Mouse (Mus musculus) adrenal gland, postnatal 36 days (tissue): ENCODE results near the gene Apbb1ip. TPM values are rescaled to one million over a fixed set of nuclear protein-coding genes. Genes with fewer than 3 reads are reported as not detected.

Source experiments
- DNase-seq, 2 experiments: peaks; one replicate each; pipeline ENCODE4 v3.0.0; 2021; ENCODE audit warnings: mixed read lengths in 1 of 2
- total RNA-seq, 2 experiments: library from RNA; stranded (reverse); gene quantifications; 2 replicates each; pipeline ENCODE4 v1.2.3; 2021

Apbb1ip gene
- total RNA-seq, 2 experiments from 2014 or later: 2.5 to 4.1 TPM

DNA sequence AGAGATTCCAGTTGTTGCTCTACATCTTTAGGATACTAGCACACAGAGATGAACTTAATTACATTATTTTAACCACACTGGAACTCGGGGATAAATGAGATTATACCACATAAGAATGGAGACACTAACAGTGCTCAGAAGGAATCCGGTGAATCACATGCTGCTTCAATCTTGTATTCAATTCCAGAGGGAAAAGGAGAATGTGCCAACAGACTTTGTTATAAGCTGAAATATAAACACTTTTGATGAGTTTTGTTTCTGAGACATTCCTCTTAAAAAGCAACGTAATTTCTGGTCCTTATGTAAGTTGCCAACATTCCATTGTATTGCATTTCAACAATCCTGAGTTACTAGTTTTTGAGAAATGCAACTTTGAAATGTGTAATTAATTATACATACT is 1.8 kb downstream of the Apbb1ip start:
- DNase-seq: no peak

DNA sequence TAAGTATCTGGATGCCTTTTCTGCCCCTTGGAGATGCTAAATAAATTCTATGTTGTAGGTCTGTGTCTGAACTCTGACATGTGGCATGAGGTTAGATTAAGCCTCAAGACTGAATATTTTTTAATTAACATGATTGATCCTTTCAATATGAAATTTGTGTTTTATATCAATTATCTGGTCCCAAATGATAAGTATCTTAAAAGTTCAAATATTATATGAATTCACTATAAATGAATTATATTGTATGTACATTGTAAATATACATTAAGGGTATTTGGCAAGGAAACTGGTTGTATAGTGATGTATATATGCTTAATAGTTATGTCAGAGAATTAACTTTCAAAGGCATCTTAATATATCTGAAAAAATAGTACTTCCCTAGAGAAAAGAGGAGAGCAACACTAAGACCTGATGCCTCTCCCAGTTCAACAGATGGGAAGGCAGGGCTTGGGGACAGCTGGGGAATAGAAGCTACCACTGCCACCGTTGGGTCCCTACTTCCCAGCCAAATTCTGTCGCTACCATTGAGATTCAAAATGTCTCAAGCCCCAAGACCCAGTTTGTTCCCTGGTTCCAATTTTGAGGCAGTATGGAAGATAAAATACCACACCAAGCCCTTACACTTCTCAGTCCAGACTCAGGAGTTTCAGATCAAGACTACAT is 2.8 kb downstream of the Apbb1ip start:
- no peak for DNase-seq

DNA sequence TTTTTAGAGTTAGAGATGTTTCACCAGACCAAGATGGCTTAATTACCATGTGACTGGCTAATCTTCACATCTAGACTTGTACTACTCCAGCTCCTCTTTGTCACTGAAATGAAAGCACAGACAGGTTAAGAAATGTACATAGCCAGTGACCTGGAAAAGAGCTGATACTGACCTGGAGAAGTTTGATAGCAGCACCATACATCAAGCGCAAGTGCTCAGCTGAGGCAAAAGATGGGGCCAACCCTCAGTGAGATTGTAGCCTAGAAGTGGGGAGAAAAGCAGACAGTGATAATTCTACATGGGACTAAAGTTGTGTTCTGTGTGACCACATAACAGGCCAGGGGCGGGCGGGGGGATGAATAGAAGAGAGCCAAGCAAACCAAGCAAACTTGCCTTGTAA is 3.9 kb downstream of the Apbb1ip start:
- DNase-seq: no peak

DNA sequence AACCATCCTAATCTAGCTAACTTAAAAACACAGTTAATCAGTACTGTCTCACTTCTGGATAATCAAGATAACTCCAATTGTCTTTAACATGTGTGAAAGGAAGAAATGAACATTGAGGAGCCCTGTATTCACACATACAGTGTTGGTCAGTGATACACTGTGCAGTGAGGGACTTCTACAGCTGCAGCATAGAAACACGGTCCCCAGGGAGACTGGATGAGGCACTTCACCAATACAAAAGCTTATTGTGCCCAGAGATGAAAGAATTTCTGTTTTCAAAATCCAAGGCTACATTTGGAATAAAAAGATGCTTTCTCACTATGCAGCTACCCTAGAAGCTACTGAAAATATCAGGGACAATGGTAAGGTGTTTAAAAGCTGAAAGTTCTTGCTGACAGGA is 7.0 kb downstream of the Apbb1ip start:
- DNase-seq: no peak

DNA sequence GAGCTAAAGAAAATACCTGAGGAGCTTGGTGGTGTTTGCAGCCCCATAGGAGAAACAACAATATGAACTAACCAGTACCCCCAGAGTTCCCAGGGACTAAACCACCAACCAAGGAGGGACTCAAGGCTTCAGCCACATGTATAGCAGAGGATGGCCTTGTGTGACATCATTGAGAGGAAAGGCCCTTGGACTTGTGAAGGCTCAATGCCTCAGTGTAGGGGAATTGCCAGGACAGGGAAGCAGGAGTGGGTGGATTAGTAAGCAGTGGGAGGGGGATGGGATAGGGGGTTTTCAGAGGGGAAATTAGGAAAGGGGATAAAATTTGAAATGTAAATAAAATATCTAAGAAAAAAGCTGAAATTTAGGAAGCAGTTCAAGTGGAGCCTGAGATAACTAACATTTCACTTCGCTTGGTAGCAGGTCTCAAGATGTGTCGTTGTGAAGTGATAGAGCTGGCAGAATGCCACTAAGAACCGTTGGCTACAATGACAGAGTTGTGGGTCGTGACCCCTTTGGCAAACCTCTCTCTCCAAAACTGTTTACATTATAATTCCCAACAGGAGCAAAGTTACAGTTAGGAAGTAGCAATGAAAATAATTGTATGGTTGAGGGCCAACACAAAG is 7.6 kb downstream of the Apbb1ip start:
- DNase-seq: no peak

DNA sequence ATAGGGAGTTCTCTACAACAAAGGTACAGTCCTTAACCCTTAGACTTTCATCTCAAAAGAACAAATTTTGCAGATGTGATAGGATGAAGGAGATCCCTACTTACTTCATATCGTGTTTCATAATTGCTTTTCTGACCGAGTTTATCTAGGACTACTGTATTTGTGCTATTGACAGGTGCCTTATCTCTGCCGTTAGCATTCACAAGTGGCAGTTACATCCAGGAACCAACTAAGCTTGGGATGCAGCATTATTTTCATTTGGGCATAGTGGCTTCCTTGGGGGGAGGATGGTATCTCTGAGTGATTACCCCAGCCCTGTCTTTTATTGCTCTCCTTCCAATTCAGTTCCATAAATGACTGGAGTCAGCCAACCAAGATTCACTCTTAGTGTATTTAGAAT is 8.2 kb downstream of the Apbb1ip start:
- DNase-seq: no peak

DNA sequence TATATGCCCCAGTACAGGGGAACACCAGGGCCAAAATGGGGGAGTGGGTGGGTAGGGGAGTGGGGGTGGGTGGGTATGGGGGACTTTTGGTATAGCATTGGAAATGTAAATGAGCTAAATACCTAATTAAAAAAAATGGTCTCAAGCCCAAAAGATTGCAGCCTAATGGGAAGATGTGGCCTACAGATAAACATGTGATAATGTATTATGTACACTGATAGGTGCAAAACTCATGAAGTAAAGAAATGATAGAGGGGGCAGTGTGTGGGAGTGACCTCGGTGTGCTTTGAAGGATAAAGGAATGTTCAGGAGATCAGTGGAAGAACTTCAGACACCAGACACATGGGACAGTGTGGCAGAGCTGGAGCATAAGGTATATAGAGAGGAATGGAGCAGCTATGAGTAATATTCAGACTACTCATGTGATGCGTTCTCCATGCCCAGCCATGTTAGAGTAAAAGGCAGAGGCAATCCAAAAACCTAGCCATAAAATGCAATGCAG is 9.3 kb downstream of the Apbb1ip start:
- no peak for DNase-seq

DNA sequence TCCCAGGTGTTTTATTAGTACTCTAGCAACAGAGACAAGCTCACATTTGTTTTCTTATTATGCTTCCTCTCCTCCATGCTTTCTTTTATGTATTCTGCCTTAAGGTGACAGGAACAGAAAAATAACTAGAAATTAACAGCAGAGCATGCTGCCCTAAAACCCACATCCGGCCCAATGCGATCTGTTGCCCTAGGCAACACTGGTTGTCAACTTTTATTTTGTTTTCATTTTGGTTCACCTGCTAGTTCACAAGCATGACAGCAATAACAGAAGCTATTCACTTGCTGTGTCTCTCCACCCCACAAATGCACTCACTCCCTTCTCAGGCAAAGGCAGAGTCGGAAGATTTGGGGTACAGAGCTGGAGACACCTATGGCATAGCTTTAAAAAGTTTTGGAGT is 10.3 kb downstream of the Apbb1ip start:
- DNase-seq: no peak

DNA sequence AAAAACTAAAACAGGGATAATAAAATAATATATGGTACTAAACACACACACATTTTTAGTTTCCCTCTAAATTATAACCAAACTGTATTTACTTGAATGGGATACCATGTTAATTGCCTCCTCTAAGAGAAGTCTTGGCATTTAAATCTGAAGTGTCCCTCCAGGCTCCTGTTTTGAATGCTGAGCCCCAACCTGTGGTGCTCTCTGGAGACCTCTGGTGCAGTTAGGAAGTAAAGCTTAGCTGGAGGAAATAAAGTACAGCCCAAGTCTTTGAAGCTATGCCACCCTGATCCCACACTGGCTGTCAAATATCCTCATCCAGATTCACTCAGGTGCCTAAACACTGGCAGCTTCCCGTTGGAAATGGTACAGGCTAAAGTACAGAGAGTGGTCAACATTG is 10.9 kb downstream of the Apbb1ip start:
- no peak for DNase-seq

DNA sequence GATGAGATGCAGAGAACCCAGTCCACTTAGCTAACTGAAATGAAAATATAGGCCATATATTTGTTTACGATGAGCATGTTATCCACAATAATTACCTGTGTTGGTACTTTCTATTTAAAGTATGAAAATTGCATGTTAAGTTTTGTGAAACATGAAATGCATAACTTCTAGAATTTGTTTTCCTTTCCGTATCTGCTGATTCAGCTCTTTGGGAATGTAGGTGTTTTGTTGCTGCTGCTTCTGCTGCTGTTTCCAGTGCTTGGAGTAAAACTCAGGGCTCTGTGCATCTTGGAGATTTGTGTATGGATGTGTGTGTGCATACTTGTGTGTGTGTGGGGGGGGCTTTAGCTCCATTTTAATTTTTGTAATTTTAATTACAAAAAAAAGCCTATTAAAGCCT is 14.8 kb downstream of the Apbb1ip start:
- no peak for DNase-seq

DNA sequence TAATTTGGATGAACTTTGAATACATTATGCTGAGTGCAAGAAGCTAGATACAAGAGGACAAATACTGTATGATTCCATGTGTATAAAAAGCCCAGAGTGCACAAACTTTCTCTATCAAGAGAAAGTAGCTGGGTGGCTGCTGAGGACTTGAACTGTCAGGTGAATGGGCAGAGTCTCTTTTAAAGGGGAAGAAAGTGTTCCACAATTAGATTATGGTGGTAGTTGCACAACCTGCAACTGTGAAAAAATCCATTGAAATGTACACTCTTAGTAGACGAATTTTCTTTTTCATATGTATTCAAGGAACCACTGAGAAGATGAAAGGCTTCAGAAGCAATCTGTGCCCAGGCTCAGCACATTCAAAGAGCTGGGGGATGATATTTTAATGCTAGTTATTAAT is 15.7 kb downstream of the Apbb1ip start:
- DNase-seq: no peak

DNA sequence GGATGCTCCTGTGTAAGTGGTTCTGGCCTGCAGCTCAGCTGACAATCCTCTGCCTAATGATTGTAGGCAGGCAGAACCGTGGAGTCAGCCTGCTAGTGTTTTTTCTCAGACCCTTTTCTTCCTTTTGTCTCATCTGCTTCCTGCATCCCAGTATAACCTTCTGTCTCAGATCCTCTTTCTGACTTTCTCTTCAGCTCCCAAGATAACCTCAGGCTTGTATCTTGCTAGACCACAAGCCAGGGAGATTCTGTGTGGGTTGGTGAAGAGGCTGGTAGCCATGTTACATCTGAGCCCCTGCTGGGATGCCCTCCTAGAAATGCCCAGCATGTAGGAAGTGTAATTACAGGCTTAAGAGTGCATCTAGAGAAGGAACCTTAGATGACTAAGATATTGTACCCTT is 16.5 kb downstream of the Apbb1ip start:
- no peak for DNase-seq

DNA sequence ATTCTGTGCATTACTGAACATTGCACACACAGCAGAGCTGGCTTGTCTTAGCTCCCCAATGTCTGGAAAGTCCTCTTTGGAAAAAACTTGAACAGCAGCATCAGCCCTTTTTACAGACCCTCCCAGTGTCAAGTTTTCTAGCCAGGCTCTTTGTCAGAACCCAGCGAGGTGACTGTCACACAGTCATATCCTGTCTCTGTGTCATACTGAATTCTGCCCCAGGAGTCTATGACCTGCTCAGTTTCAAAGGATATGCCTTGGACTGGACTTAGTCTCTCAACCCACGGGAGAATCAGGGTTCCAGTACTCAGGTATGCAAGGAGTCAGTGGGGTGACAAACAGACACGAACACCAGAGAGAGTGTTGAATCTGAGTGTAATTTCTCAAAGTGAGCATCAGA is 21.2 kb downstream of the Apbb1ip start:
- DNase-seq: no peak

DNA sequence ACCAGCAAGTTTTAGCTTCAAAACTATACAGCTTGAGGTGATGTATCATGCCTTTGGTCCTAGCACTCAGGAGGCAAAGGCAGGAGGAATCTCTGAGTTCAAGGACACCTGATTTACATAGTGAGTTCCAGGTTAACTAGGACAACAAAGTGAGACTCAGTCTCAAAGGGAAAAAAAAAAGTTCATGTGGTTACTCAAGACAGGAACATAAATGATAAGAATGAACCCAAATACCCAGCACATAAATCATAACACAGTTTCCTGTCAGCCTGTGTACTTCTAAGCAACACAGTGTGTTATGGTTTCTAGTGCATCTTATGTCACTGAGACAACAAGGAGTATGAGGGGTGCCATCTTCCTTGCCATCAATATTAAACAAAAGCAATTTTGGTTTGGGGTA is 22.6 kb downstream of the Apbb1ip start:
- DNase-seq: no peak

DNA sequence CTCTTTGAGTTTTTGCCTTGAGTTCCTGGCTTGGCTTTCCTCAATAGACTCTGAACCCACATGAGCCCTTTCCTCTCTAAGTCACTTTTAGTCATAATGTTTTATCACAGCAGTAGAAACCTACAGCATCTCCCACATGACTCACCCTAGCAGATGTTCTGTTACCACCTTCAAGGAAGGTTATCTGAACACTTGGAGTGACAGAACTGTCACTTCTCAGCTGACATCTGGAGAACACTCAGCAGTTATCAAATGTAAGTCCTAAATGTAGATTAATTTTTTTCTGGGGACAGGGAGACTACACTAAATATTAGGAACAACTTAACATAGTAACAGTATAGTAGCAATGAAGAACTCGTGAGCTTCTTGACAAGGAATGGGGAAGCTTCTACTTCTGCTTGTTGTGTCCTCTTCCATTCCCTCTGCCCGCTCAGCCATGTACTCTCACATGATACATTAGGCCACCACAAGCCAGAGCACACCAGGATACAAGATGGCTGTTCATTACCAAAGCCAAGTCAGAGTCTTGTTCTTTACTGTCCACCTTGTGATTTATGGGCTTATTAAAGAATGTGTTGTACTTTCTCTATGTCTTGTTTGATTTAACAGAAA is 25.6 kb downstream of the Apbb1ip start:
- DNase-seq: no peak

DNA sequence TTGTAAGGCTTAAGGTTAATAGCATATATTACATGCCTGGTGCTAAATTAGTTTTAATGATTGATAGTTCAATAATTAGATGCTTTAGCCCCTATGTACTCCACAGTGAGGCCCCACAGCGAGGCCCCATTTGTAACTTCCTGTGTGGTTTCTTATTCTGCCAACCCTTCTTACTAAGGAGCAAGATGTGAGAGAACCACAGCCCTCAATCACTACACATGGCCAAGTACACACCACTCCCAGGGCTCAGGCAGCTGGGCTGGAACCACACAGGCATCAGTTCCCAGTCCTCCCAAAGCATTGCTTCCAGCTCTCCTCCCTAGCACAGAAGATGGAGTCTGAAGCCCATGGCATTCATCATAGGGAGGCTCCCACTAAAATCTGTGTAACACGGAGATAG is 31.7 kb downstream of the Apbb1ip start:
- no peak for DNase-seq

DNA sequence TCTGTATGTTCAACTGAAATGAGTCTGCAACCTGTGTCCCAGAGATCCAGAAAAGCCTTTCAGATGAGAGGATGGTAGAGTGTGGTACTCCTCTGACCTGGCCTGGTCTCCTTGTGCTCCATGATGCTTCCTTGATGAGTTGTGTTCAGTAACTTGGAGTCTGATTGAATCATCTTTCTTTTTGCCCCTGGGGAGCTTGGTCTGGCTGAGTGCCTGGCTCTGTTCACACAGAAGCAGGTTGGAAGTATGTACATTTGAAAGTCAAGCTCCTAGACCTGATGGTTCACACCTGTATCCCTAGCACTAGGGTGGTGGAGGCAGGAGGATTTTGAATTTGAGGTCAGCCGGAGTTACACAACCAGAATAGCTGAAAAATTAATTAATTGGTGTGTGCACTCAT is 32.7 kb downstream of the Apbb1ip start:
- DNase-seq: no peak

DNA sequence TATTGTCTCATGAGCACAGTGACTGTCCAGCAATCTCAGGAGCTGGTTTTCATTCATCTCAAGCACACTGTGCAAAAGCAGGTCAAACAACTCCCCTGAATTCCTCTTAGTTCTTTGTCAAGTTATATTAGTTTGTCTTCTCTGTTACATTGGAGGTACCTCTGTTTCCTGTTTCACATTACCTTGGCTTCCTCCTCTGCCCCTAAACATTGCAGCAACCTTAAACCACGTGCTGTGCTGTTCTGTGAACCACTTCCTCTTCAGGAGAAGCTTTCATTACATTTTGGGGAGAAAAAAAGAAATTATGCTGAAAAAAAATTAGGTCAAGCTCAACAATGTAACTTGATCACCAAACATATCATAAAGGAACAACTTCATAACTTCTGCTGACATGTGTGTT is 33.4 kb downstream of the Apbb1ip start:
- DNase-seq: no peak

DNA sequence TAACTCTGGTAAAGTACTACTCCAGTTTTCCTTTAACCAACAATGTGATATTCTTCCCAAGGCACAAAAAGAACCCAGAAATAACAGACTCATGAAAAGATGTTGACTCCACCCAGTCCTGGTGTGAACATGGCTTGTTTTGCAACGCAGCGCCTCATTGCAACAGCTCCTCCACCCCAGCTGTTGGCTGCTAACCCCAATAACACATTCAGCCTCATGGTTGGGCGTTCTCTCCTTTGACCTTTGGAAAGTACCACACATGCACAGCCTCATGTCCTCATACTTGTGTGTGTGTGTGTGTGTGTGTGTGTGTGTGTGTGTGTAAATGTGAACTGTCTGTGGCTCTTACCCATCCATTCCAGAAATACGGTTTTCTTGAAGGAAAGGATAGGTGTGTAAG is 37.0 kb downstream of the Apbb1ip start:
- DNase-seq: peak in 1 of 2 experiments; percentile 19

DNA sequence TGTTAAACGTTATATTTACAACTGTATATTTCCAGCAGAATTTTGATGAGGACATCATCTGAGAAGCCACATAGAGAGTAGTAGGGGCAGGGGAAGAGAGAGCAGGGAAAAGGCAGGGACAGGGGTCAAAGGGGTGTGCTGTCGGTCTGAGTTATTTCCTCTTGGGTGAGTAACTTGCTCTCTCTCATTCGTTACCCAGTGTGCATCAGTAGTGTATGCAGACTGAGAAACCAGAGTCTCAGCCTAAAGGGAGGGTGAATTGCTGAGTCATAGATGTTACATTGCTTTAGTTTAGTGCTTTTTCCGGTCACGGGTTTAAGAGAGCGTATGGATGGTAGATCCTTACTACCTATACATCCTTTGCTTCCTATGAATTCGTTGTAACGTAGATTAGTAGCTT is 37.6 kb downstream of the Apbb1ip start:
- no peak for DNase-seq

DNA sequence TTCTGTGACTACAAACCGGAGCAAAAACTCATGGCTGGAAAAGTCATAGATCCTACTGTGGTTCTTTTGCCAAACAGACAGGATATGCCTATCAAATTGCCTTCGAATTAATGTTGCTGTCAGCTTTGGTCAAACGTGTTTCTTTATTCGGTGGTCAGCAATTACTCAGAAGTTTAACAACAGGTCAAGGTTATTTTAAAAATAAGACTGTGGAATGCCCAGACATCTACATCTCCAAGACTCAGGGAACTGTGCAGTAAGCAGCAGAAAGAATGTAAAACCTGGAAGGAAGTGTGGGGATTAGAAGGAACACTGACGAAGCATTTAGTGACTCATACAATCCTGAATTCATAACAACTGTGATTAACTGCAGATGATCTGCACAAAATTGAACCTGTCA is 40.0 kb downstream of the Apbb1ip start:
- no peak for DNase-seq

DNA sequence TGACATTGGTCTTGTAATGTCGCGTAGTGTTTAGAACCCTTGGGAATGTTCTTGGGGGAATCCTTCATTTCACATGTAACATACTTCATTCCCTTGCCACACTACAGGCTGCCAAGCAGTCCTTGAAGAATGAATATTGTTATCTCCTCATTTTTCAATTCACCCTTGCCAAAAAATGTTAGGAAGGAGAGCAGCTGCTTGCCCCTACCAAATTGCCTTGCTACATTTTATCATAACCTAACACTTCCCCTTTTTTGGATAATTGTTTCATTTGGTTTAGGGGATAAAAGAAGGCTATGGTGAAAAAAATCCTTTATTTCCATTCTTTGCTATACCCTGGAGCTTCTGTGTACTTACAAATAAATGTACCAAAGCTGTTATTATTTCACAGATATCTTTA is 41.8 kb downstream of the Apbb1ip start:
- no peak for DNase-seq

DNA sequence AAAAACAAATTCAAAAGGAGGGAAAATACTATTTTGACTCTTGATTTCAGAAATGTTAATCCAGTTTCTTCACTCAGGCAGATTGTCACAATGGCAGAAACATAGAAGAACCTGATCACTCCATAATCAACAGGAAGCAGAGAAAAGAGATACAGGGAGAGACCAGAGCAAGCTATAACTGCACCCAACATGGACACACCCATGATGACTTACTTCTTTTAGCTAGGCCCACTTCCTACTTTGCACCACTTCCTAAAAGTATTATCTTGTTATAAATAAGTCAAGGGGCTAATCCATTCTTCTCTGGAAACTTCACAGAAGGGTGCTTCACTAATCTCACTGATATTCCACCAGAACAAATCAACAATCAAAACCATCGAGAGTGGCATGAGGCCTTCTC is 42.3 kb downstream of the Apbb1ip start:
- no peak for DNase-seq

DNA sequence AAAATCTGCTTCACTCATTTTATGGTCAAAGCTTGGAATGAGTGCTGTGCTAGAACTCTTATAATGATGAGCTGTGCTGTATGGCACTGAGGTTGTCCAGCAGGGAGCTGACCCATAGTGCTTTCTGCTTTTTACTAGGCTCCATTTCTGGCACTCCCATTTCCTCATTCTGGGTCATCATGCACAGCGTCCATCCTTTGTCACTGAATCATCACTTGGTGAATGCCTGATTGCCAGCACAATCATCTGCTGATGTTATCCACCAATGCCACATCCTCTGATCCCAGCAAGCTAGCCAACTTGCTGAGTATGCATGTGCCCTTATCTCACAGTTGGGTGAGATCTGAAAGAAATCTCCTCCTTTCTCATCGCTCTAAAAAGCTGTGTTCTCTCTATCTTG is 48.4 kb downstream of the Apbb1ip start:
- DNase-seq: no peak
